Mouse (Mus musculus): ENCODE measurements around the gene 4430402I18Rik. TPM values are rescaled to one million over a fixed set of nuclear protein-coding genes. Genes with fewer than 3 reads are reported as not detected.

The 4430402I18Rik gene
- total RNA-seq (2023) = not detected

DNA sequence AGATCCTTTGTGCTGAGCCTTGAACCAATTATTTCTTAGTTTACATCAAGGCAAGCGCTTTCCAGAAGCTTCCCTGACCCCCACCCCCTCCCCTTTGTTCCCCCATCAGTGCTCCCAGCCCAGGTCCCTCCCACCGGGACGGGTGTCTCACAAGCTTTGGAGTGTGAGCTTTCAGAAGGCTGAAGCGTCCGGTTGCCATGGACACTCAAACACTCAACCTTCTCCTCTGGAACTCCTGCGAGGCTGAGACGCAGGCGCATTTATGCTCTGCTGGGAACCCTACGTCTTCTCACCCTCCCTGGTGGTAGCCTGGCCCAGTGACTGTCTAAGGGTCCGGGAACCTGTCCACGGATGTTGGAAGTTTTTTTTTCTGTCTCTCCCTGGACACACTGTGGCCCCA is at the start of gene 4430402I18Rik:
Gene 4430402I18Rik, minus strand, starts transcription at position 149 of the 400 bp plus-strand sequence.

DNA sequence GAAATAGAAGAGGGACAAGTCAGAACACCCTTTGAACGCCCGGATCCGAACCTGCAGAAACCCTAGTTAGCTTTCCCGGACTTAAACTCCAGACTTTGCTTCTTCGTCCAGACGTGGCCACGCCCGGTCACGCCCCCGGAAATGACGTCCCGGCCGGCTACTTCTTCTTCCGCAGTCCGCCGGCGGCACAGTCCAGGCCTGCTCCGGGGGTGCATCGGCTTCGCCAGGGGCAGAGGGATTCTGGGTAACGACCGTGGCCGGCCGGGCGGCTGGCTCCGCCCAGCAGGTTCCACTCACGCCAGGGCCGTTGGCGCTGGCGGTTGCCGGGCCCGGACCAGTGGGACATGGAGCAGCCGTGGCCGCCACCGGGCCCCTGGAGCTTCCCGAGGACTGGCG is 22.6 kb upstream of the 4430402I18Rik start, which contains the start of gene Cdc37l1:
Gene Cdc37l1, plus strand, starts transcription at position 159 of the 396 bp plus-strand sequence.

DNA sequence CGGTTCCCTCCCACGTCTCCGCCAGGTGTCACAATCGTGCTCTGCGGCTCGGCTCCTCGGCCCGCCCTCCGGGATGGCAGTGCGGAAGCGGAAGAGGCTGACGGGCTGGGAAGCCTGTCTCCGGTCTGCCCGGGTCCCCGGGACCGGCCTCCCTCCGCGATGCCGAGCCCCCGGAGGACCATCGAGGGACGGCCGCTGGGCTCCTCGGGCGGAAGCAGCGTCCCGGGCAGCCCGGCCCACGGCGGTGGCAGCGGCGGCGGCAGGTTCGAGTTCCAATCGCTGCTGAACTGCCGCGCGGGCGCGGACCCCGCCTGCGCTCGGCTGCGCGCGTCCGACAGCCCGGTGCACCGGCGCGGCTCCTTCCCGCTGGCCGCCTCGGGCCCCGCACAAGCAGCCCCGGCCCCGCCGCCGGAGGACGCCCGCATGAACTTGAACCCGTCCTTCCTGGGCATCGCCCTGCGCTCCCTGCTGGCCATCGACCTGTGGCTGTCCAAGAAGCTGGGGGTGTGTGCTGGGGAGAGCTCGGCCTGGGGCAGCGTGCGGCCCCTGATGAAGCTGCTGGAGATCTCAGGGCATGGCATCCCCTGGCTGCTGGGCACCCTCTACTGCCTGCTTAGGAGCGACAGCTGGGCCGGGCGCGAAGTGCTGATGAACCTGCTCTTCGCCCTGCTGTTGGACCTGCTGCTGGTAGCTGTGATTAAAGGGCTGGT is 3.6 kb downstream of the 4430402I18Rik start, which contains the start of gene Plpp6:
Gene Plpp6, plus strand, starts transcription at position 112 of the 710 bp plus-strand sequence.

Other genes starting within 250 kb of the 4430402I18Rik start
- not detected for gene Slc1a1, start 132.8 kb downstream of the 4430402I18Rik start, total RNA-seq (2023)
- gene Plpp6, start 3.8 kb downstream of the 4430402I18Rik start, total RNA-seq (2023) = 1 to 10 TPM; 6.1 to 6.7 TPM
- gene Cdc37l1, start 22.6 kb upstream of the 4430402I18Rik start, total RNA-seq (2023) = 10 to 100 TPM; 31.8 to 35.3 TPM
- gene Ak3, start 80.2 kb upstream of the 4430402I18Rik start, total RNA-seq (2023) = 10 to 100 TPM; 11.9 to 12.8 TPM
- 1 to 10 TPM; 5.2 to 7.2 TPM for gene Rcl1, start 133.6 kb upstream of the 4430402I18Rik start, total RNA-seq (2023)